Mouse (Mus musculus) embryonic facial prominence, embryonic 10.5 days (tissue): ENCODE measurements around the gene Tet1. TPM values are rescaled to one million over a fixed set of nuclear protein-coding genes. Genes with fewer than 3 reads are reported as not detected.
"Not testable (repeated sequence)": the region's sequence is repeated elsewhere in the genome, so short reads cannot be mapped to it uniquely, and the experiment has no call there.

ENCODE experiments used
- DNase-seq: peaks from one replicate; pipeline ENCODE4 v3.0.0-alpha.2; 2017; ENCODE audit warnings: low spot score
- H3K27ac ChIP-seq: fragments of 300-500 bp; sonication (generic); replicated peaks from 2 replicates; pipeline ENCODE4 v1.5.1; 2016; ENCODE audit warnings: mild to moderate bottlenecking
- H3K27me3 ChIP-seq: fragments of 300-500 bp; sonication (generic); replicated peaks from 2 replicates; pipeline ENCODE4 v1.6.1; 2016; ENCODE audit warnings: low read depth, mild to moderate bottlenecking; ENCODE audit not compliant: poor library complexity, severe bottlenecking
- H3K36me3 ChIP-seq: fragments of 300-500 bp; sonication (generic); replicated peaks from 2 replicates; pipeline ENCODE4 v1.6.1; 2016; ENCODE audit warnings: mild to moderate bottlenecking, moderate library complexity
- H3K4me1 ChIP-seq: fragments of 300-500 bp; sonication (generic); 2 replicates; pipeline ENCODE4 v1.6.1; 2016
- H3K4me3 ChIP-seq: fragments of 300-500 bp; sonication (generic); 2 replicates; pipeline ENCODE4 v1.5.1; 2016; ENCODE audit warnings: mild to moderate bottlenecking, moderate library complexity
- H3K9me3 ChIP-seq: fragments of 300-500 bp; sonication (generic); 2 replicates; pipeline ENCODE4 v1.6.1; 2016; ENCODE audit warnings: mild to moderate bottlenecking
- WGBS: fragments of 180-500 bp; shearing (Covaris S2); methylation state at CpG from one replicate; pipeline ENCODE4 v1.1.7; 2016; 5-methylcytosine and 5-hydroxymethylcytosine counted together
- polyA plus RNA-seq: library from polyadenylated mRNA; unstranded; fragments of >200 nt; fragmentation: Nextera tagmentation; extraction: Ambion mirVana; gene quantifications from 2 replicates; pipeline ENCODE4 v1.2.1, GENCODE M21; 2016

Gene Tet1
- polyA plus RNA-seq = 28.9 and 34.5 TPM in 2 replicates

- not testable (repeated sequence) for H3K9me3 ChIP-seq, DNase-seq, H3K36me3 ChIP-seq, H3K27ac ChIP-seq, H3K27me3 ChIP-seq, H3K4me3 ChIP-seq, H3K4me1 ChIP-seq
- no CpG with 5 or more reads among the region's 1 CpGs for WGBS
Measured at GRCm38 (mm10) chr10:62908896-62909295, at the start of gene Tet1. Tet1 (minus strand) TSS chr10:62908996.

GRCm38 (mm10) chr10:62948551-62948950 lies 39.8 kb upstream of the Tet1 start:
- peaks cover 63% of the 10 kb centered on the region for H3K36me3 ChIP-seq

GRCm38 (mm10) chr10:62946738-62947471 lies 38.1 kb upstream of the Tet1 start, which contains the start of gene Dna2:
Dna2 (plus strand) TSS chr10:62947026.
- under 1% methylated on average over 68 of the region's 68 CpGs for WGBS
- DNase-seq = peak; percentile 92
- Histone ChIP-seq H3K36me3 (peaks cover 64% of the 10 kb centered on the region), H3K9me3 (no peaks in the 10 kb centered on the region), H3K4me3 (peak within 1 kb of the TSS; percentile 83), H3K27me3 (no peaks in the 10 kb centered on the region), H3K4me1 (peaks cover 9% of the 10 kb centered on the region), H3K27ac (peak within 1 kb of the TSS; percentile 95)

More at GRCm38 (mm10) chr10:62948551-62948950, 39.8 kb upstream of the Tet1 start:
- H3K27ac ChIP-seq = no peak overlapping the region
- H3K9me3 ChIP-seq = no peaks in the 10 kb centered on the region
- H3K4me1 ChIP-seq = peaks cover 9% of the 10 kb centered on the region
- 95% methylated on average over 7 of the region's 7 CpGs for WGBS
- DNase-seq = no peak
- no peak overlapping the region for H3K4me3 ChIP-seq
- no peaks in the 10 kb centered on the region for H3K27me3 ChIP-seq

GRCm38 (mm10) chr10:62944975-62945580 lies 36.3 kb upstream of the Tet1 start:
- H3K27me3 ChIP-seq = no peaks in the 10 kb centered on the region
- no peaks in the 10 kb centered on the region for H3K9me3 ChIP-seq
- 88% methylated on average over 10 of the region's 10 CpGs for WGBS
- H3K36me3 ChIP-seq = peaks cover 54% of the 10 kb centered on the region
- no peak overlapping the region for H3K4me3 ChIP-seq
- DNase-seq = no peak
- no peak overlapping the region for H3K27ac ChIP-seq
- H3K4me1 ChIP-seq = peaks cover 9% of the 10 kb centered on the region

GRCm38 (mm10) chr10:62932381-62932780 lies 23.6 kb upstream of the Tet1 start:
- no peaks in the 10 kb centered on the region for H3K27me3 ChIP-seq
- no peaks in the 10 kb centered on the region for H3K4me1 ChIP-seq
- no peak for DNase-seq
- H3K36me3 ChIP-seq = peaks cover 67% of the 10 kb centered on the region
- H3K9me3 ChIP-seq = no peaks in the 10 kb centered on the region
- H3K4me3 ChIP-seq = no peak overlapping the region
- no peak overlapping the region for H3K27ac ChIP-seq
- 91% methylated on average over 1 of the region's 1 CpGs for WGBS

GRCm38 (mm10) chr10:62924096-62924635 lies 15.4 kb upstream of the Tet1 start:
- Histone ChIP-seq H3K4me3 (no peak overlapping the region), H3K9me3 (no peaks in the 10 kb centered on the region), H3K4me1 (peaks cover 16% of the 10 kb centered on the region), H3K27ac (no peak overlapping the region), H3K27me3 (no peaks in the 10 kb centered on the region), H3K36me3 (peaks cover 13% of the 10 kb centered on the region)
- no peak for DNase-seq
- WGBS = 89% methylated on average over 4 of the region's 4 CpGs

GRCm38 (mm10) chr10:62920766-62921156 lies 12.0 kb upstream of the Tet1 start:
- H3K4me1 ChIP-seq = peaks cover 16% of the 10 kb centered on the region
- no peaks in the 10 kb centered on the region for H3K9me3 ChIP-seq
- no peak for DNase-seq
- H3K27ac ChIP-seq = peak overlapping the region; percentile 91
- no peaks in the 10 kb centered on the region for H3K27me3 ChIP-seq
- no peaks in the 10 kb centered on the region for H3K36me3 ChIP-seq
- WGBS = under 1% methylated on average over 29 of the region's 29 CpGs
- peak overlapping the region; percentile 90 for H3K4me3 ChIP-seq

- Histone ChIP-seq H3K4me3 (peak within 1 kb of the TSS; percentile 90), H3K27ac (peak within 1 kb of the TSS; percentile 91), H3K36me3 (no peaks in the 10 kb centered on the region), H3K9me3 (no peaks in the 10 kb centered on the region), H3K4me1 (peaks cover 16% of the 10 kb centered on the region), H3K27me3 (no peaks in the 10 kb centered on the region)
- 7% methylated on average over 50 of the region's 50 CpGs for WGBS
- DNase-seq = peak; percentile 96
Measured at GRCm38 (mm10) chr10:62919925-62920765, 11.3 kb upstream of the Tet1 start, which contains the start of gene Slc25a16. Slc25a16 (plus strand) TSS chr10:62920633.

GRCm38 (mm10) chr10:62918985-62919384 lies 10.2 kb upstream of the Tet1 start:
- H3K27ac ChIP-seq = no peak overlapping the region
- H3K4me3 ChIP-seq = no peak overlapping the region
- H3K4me1 ChIP-seq = peaks cover 16% of the 10 kb centered on the region
- H3K27me3 ChIP-seq = no peaks in the 10 kb centered on the region
- H3K9me3 ChIP-seq = no peaks in the 10 kb centered on the region
- DNase-seq = no peak
- WGBS = 75% methylated on average over 3 of the region's 3 CpGs
- H3K36me3 ChIP-seq = no peaks in the 10 kb centered on the region

GRCm38 (mm10) chr10:62911120-62911519 lies 2.3 kb upstream of the Tet1 start:
- no peaks in the 10 kb centered on the region for H3K36me3 ChIP-seq
- 86% methylated on average over 2 of the region's 2 CpGs for WGBS
- no peak for DNase-seq
- H3K27ac ChIP-seq = no peak overlapping the region
- H3K27me3 ChIP-seq = no peaks in the 10 kb centered on the region
- no peaks in the 10 kb centered on the region for H3K4me1 ChIP-seq
- H3K4me3 ChIP-seq = no peak overlapping the region
- H3K9me3 ChIP-seq = no peaks in the 10 kb centered on the region

GRCm38 (mm10) chr10:62906336-62906735 lies 2.5 kb downstream of the Tet1 start:
- H3K9me3 ChIP-seq = no peaks in the 10 kb centered on the region
- no peaks in the 10 kb centered on the region for H3K36me3 ChIP-seq
- H3K4me3 ChIP-seq = no peak overlapping the region
- DNase-seq = no peak
- 93% methylated on average over 7 of the region's 7 CpGs for WGBS
- no peaks in the 10 kb centered on the region for H3K27me3 ChIP-seq
- no peaks in the 10 kb centered on the region for H3K4me1 ChIP-seq
- H3K27ac ChIP-seq = no peak overlapping the region

GRCm38 (mm10) chr10:62902829-62903228 lies 6.0 kb downstream of the Tet1 start:
- no peak for DNase-seq
- H3K27me3 ChIP-seq = no peaks in the 10 kb centered on the region
- WGBS = 54% methylated on average over 1 of the region's 1 CpGs

More at GRCm38 (mm10) chr10:62902829-62903228, 6.0 kb downstream of the Tet1 start:
- H3K4me3 ChIP-seq = no peak overlapping the region
- H3K36me3 ChIP-seq = no peaks in the 10 kb centered on the region
- H3K4me1 ChIP-seq = no peaks in the 10 kb centered on the region
- no peak overlapping the region for H3K27ac ChIP-seq
- no peaks in the 10 kb centered on the region for H3K9me3 ChIP-seq
